Mouse (Mus musculus) 416B (cell line): Measurements from ENCODE around the gene Prpf4b.
"Not testable (repeated sequence)": the region's sequence is repeated elsewhere in the genome, so short reads cannot be mapped to it uniquely, and the experiment has no call there.

Experiments
- DNase-seq: peaks from one replicate; pipeline ENCODE4 v3.0.0; 2011; ENCODE audit warnings: low read depth

The Prpf4b gene

DNA sequence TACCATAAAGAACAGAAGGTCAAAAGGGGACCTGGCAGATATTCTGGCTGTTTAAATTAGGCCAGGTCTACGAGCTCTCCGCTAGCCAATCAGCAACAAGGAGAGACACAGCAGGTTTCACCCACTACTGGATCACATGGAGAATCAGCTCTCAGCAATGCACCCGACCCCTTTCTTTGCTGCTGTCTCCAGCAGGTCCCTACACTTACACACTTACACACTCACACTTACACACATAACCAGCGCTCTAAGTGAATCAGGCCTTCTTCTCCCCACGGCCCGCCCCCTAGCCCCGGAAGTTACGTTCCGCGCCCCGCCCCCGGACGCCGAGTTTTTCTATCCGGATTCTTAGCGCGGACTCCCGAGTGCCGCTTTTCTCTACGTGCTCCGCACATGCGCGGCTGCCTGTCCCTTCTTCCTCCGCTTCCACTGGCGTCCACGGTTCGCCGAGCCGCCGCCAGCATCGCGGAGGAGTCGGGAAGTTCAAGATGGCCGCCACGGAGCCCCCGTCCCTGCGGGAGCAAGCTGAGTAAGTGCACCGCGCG lies at the start of gene Prpf4b:
Gene Prpf4b, plus strand, starts transcription at position 137 of the 545 bp plus-strand sequence.
- DNase-seq, result peak; percentile 93

DNA sequence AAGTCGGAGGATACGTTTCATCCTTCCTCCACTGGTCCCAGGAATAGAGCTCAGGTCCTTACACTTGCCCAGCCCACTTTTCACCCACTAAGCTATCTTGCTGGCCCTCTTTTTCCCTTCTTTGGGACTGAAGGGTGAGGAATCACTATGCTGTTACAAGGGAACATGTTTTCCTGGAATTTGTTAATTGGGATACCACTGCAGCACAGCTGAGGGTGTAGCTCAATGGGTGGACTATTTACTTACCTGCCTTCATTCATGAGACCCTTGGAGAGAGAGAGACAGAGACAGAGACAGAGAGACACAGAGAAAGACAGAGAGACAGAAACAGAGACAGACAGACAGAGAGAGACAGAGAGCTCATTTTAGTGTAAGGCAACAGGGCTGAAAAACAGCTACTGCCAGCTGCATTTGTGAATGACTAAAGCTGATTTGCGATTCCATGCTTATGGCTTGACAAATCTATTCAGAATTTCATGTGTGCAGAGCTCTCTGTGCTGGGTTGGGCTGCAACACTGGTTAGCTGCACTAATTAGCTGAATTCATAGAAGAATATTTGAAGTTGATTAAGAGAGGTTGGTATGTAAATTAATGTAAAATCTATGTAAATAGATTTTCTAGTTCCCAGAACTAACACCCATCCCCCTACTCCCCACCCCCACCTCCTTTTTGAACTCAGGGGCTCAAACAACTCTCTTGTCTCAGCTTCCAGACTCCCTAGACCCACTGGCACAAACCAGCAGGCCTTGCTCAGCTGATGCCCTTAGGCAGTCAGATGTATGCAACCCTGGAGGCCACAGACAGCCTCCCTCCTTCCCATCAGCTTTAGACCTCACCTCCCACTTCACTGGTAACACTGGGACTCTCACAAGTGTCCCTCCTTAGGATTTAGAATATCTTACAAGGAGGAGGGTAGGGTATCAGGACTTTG lies 48.1 kb upstream of the Prpf4b start:
- no peak for DNase-seq

DNA sequence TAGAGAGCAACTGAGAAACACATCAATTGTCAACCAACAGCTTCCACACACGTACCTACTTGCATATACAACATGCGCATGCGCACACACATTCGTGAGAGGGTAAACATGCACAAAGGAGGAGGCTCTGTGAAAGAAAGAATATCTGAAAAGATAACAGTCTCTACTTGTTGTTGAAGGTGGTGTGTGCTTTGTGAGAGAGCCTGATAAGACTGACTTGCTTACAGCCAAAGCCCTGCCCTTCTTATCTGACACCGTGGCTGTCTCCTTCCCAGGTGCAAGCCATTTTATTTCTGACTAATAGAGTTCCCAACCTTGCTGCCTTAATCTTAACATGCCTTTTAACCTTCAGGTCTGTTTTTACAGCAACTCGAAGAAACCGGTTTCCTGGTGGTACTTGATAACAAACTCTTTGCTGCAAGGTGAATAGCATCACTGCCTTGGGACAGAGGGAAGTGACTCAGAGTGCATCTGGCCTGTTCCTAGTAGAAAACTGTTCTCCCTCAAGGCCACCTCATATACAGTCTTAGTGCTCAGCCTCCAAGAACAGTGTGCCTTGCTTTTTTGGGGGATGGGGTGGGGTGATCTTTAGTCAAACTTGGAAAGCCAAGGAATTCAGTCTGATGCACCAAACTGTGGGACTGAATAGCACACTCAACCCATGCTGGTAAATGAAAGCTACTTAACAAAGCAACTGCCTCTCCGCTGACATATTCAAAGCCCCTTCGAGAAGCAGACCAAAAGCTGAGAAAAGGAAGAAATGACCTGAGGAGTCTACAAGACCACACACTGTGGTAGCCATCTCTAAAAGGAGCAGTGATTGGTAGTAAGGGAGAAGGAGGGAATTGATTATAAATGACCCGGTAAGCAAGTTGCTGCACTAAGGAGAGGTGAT lies 46.9 kb upstream of the Prpf4b start:
- peak; percentile 32 for DNase-seq

DNA sequence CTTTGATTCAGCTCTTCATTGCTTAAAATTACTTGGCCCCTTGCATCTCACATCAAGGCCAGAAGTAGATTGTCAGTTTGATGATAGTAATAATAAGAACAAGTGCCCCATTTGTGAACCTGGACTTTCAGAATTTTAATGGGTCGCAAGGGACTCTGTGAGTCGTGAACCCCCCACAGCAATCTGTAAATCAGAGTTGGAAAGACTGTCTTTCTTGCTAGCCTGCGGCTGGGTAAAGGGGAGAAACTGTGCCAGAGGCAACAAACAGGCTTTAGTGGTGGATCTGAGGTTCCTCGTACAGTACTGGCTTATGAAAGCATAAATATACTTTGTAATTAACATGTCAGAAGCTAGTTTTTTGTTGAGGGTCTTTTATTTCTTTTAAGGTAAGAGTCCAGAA lies 32.3 kb upstream of the Prpf4b start:
- no peak for DNase-seq

DNA sequence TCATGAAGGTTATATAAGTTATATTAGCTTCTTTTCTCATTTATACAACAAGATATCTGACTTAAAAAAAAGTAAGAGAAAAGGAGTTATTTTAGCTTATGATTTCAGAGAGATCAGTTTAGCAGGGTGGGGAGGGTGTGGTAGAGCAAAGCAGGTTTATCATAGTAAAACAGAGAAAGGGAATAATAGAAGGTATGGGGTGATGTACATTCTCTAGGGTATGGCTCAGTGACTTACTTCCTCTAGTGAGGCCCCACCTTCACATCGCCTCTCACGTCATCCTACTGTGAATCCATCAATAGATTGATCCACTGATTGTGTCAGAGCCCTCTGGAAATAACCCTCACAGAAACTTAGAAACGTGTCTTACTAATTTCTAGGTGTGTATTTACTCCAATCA lies 24.3 kb upstream of the Prpf4b start:
- no peak for DNase-seq

DNA sequence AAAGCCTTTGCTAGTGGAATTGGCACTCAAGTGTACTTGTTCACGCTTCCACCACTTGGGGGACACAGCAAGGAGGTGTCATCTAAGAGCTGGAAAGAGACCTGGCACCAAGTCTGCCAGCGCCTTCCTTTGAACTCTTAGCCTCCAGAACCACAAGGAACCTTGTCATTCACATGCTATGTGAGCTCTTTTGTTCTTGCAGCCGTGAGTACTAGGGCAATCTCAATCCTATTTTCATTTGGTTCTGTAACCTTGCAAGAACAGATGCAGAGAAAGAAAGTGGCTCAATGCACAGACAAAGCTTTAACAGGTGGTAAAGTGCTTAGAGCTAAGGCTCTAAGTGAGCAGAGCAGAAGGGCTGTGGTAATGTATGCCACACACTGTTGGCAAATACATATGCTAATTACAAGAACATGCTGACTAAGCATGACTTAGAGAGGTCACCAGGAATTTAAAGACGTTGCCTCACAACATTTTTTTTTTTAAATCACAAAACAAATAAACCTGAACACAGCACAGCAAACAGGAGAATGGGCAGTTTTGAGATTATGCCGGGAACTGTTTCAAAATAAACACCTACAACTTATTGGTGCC lies 23.8 kb upstream of the Prpf4b start:
- DNase-seq, result no peak

DNA sequence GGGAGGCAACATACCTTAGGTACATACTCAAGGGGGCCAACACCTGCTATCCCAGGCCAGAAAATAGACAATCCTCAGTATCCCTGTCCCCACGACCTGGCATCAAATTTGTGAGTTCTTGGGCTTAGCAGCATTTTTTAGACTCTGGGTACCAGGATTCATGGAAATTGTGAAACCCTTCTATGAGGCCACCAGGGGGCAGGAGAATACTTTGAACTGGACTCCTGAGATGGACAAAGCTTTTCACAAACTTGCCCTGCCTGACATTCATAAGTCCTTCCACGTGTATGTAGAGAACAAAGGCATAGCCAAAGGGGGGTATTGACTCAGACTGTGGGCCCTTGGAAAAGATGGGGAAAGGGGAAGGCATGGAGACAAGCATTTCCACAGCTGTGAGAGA lies 17.6 kb upstream of the Prpf4b start:
- peak; percentile 60 for DNase-seq

DNA sequence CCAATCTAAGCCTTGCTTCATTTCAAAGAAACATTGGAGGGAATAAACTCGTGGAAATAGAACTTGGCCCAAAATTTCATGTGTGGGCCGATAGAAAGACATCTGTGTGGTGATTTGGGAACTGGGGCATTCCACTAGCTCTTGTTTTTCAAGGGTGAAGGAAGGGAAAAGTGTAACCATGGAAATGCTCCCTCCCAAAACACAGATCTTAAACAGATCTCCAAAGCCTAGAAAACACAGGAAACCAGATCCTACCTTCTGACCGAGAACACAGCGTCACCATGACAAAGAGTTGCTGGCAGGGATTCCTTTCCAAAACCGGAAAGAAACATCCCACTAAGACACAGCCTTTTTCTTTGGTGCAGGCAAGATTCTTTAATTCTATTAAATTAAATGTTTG lies 15.7 kb upstream of the Prpf4b start:
- no peak for DNase-seq

DNA sequence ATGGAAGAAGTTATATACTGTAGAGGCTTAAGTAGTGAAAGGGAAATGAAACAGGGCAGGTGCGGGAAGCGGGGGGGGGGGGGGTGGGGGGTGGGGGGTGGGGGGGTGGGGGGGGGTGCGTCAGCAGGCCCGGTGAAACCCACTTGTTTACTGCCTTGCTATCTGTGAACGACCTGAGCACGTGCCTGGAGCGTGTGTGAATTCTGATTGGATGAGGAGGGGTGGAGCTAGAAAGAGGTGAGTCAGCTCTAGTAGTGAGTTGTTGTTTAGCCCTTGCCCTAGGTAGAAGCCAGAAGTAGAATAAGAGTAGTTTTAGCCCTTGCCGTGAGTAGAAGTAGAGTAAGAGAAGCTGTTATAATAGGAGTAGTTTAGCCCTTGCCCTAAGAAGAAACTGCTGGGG lies 13.9 kb upstream of the Prpf4b start:
- not testable (repeated sequence) for DNase-seq

DNA sequence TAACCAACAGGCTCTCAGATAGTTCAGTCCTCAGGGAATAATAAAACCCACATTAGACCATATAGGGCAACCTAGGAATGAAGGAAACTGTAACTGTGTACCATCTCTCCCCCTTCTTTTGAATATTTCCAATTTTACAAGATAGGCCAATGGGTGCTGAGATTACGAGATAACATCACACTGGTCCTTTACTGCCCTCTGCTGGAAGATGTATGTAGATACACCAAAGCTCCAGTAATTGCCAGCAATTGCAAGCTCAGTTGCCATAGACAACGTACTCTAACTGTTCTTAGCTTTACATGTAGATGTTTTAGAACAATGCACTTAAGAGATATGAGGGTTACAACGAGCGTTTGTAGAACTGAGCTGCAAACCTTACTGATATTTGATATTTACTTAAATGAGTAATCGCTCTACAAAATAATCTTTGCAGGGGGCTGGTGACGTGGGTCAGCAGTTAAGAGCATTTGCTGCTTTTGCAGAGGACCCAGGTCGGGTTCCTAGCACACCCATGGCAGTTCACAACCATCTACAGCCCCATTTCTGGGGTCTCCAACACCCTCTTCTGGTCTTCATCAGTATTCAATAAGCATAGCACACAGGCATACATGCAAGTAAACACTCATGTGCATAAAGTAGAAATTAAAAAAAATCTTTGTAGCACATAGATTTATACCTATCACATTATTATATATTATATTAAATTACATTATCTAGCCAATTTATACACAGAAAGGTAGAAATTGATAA lies 10.5 kb upstream of the Prpf4b start:
- DNase-seq, result peak; percentile 82

DNA sequence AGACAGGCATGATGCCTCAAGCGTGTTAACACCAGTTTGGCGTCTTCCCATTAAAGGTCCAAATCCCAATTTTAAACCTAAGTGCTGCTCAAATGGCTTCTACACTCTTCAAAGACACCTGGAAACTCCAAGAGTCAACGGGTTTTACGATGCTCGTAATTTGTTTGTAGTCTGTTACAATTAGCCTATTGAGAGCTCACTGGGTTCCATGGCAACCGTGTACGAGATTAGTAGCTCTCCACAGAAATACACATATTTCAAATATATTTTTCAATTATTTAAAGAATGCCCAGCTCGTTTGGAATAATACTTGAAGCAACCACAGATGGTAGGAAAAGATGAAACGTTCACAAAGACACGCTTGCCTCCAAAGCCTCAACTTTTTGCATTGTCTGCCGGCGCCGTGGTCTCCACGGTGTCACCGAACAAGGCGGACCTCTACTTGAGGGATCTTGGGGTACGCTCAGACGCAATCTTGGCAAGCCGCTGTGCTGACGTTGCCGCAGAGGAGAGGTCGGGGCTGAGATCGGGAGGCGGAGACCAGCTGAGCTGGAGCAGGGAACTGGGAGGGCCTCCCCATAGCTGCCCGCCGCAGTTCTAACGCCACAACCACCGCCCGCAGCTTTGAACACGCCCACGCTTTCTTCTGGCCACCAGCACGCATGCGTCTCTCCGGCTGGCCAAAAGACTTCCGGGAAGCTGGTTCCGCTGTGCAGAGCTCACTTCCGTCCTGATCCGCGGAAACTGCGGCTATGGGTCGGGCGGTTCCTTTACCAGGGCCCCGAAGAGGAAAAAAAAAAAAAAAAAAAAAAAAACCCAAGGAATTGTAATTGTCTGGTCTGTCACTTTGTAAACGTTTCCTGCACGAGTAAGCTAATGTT lies 1.1 kb upstream of the Prpf4b start:
- peak; percentile 94 for DNase-seq

DNA sequence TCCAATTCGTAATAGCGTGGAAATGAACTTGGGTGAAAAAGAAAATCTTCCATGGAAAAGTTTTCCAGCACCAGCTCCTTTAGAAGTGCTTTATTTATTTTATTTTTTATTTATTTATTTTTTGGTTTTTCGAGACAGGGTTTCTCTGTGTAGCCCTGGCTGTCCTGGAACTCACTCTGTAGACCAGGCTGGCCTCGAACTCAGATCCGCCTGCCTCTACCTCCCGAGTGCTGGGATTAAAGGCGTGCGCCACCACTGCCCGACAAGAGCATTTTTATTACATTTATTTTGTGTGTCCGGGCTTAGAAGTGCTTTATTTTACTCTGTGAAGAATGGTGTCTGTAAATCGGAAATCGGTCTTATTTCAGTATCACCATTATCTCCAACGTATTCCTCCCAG lies 366 bp upstream of the Prpf4b start:
- DNase-seq, result not testable (repeated sequence)

DNA sequence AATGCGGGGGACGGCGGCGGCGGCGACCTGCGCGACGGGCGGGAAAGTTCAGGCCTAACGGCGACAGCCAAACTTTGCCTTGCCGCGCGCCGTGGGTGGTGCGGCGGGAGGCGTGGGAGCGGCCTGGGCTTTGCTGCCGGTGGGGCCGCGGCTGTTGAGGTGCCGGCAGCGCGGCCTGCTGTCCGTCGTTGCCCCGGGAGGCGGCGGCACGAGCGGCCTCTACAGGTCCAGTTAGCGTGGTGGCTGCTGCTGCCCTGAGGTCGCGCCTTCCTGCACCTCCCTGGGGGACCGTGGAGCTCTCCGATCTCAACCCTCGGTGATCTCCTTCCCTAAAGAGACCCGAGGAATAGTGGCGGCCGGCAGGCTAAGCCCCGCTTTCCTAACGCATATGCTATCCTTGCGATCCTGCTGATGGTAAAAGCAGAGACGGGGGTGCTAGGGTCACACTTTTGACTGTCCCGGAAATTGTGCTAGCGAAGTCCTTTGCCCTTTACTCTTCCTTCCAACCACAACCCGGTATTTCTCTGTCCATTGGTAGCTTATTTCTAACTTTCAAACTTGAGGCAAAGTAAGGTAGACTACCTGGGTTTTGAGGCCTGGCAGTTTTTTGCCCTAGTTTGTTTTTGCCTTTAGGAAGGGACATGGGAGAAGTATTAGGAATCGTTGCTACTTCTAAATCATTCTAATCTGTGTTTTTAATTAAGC lies 791 bp downstream of the Prpf4b start:
- peak; percentile 67 for DNase-seq

DNA sequence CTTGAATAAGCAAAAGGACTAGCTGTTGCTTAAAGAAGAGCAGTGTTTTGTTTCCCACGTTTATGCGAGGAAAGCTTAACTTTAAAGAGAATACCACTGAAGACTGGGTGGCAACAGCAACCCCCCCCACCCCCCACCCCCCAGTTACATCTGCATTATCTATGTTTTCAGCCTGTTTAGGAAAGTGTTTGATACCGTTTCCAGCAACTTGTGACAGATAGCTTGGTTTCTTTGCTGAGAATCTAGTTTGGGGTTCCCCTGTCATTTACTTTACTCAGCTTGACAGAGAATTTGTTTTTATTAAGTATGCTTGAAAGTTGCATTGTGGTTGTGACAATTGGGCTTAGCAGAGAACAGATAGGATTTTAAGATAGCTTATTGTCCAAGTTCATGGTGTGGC lies 1.4 kb downstream of the Prpf4b start:
- DNase-seq, result no peak

DNA sequence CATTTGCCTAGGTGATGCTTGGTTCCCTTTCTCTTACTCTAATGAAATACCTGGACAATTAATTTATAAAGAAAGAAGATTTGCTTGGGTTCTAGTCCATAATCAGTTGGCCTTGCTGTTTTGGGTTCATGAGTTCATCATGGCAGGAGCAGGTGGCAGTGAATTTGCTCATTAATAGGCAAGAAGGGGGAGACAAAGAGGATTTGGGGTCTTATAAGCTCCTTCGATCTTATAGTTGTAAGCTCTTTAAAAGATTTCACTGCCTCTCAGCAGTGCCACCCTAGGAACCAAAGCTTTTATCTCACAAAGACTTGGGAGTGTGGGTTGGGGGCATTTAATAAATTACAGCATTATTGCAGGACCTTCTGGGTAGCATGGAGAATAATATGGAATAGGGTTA lies 17.8 kb downstream of the Prpf4b start:
- no peak for DNase-seq

DNA sequence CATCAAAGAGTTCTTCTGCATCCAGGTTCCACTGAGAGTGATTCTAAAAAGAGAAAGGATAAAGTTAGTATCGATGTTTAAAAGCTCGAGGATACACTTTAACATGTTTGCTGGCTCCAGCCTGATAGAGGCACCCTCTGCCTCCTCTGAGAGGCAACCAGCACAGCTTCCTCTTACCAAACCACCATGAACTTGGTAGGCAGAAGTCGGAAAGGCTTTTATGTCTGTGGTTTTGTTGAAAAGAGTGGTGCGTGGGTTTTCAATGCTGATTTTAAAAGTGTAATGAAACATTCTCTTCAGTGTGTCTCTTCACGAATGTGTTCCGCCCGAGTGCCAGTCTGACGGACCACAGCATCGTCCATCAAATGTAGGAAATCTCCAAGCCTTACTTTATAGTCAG lies 39.5 kb downstream of the Prpf4b start:
- peak; percentile 26 for DNase-seq

DNA sequence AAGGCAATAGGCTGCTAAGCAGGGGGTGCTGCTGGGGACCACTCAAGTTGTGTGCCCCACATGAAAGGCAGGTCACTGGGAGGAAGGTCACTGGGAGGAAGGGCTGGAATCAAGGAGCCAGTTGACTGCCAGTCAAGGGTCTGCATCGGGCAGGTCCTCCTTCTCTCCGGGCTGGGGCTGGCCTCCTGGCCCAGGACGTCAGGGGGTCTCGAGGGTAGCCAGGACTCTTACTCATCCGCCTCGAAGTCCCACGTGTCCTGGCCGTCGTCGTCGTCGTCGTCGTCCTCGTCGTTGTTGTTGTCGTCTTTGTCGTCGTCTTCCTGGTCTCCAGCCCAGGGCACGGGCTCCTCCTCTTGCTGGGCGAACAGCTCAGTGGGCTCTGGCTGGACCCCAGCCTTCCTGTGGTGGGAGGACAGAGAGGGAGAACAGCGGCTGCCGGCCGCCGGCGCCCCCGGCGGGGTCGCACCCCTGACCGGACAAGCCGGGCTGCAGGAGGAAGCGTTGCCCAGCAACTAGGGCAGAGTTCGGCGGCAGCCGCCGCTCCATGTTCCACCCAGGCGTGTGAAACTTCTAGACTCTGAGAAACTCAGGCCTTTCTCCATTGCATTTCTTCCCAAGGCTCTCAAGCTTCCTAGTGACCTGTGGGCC lies 41.5 kb downstream of the Prpf4b start:
- DNase-seq, result no peak

DNA sequence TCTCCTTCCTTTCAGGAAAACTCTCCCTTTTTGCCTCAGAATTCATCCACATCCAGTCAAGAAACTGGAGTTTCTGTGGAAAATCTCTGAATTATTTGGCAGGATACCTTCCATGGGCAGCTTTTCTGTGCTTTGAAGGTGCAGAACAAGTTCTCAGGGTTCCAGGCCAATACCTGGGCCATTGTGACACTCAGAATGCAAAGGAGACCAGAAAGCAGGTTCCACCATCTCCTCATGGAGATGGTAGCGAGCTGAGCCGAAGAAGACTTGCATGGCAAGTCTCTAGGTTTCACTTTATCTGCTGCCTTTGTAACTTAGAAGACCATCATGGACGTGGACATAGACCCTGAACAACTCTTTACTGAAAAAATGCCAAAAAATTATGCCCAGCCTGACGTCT lies 49.1 kb downstream of the Prpf4b start, which contains the start of the genes Fam217a and 4933417A18Rik:
Gene Fam217a, minus strand, starts transcription at position 101 of the 400 bp plus-strand sequence.
Gene 4933417A18Rik, plus strand, starts transcription at position 200 of the 400 bp plus-strand sequence.
- no peak for DNase-seq
